Mouse (Mus musculus) kidney, adult 10 weeks (tissue): ENCODE results near the gene Irak3. TPM values are rescaled to one million over a fixed set of nuclear protein-coding genes. Genes with fewer than 3 reads are reported as not detected.

Experiments used
- polyA plus RNA-seq: library from polyadenylated mRNA; stranded (reverse); fragments of 350-450 nt; fragmentation: Illumina TruSeq; extraction: RNeasy Lipid Tissue Mini Kit (QIAGEN cat#74804); gene quantifications from one replicate; pipeline ENCODE4 v1.2.3, GENCODE M21; 2014; ENCODE audit warnings: low read depth, low replicate concordance

Gene Irak3
- polyA plus RNA-seq = 3.0 TPM

DNA sequence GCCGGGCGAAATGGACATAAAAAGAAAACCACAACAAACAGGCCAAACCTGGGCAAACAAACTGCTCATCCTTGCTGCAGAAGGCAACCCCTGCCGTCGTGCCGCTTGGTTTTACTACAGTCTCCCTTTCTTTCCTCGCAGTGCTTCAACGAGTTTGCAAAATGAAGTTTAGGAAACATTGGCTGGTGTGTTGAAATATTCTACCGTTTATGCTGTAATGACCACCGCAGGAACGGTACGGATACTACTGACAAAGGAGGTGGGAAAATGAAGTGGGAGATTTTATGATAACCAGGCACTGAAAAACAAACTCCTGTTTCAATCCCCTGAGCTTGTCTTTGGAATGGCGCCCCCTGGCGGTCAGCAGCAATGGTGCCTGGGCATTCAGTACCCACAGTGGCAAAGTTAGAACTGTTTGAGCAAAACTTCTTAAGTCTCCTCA lies at the start of gene Irak3:
Irak3 (minus strand) TSS at position 170 of the 442 bp plus-strand sequence.

DNA sequence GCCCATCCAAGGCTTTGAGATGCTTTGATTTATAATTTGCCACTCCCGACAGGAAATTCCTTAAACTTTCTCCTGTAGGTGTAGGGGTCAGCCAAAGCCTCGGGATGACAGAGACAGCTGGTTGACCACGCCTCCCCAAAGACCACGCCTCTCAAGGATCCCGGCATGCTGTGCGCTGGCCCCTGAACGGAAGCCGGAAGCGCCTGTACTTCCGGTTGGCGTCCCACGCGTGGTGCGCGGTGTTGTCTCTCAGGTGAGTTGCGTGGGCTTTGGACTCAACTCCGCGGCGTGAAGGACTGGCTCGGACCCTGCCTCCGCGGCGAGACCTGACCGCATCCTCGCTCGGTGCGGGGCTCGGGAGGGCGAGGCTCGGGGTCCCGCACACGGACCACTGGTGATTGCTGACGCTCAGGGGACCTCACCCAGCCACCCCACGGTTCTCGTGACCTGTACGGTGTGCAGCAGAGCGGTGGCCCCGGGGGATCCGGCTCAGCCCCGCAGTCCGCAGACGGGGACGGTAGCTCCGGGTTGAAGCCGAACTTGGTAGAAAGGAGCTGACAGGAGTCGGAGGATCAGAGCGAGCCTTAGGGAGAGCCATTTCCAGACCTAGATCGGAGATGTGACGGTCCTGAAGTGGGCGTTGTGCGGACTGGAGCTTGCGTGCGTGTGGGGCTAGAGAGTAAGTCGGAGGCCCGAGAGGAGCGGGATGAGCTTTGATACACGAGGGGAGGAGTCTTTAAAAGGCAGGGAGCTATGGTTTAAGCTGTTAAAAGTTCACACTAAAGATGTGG lies 25.1 kb upstream of the Irak3 start, which contains the start of gene Llph:
Llph (plus strand) TSS at position 200 of the 791 bp plus-strand sequence.

GRCm38 (mm10) chr10:120201131-120201921 lies 604 bp downstream of the Irak3 start, which contains the start of gene Tmbim4:
TSS of gene Tmbim4 (plus strand) at chr10:120201590.

GRCm38 (mm10) chr10:120112507-120113396 lies 89.2 kb downstream of the Irak3 start, which contains the start of gene Helb:
TSS of gene Helb (minus strand) at chr10:120112987.

Other genes with a start within 250 kb of the Irak3 start
- 8.9 TPM for gene Helb, start 89.1 kb downstream of the Irak3 start, polyA plus RNA-seq
- 561 TPM for gene Tmbim4, start 540 bp downstream of the Irak3 start, polyA plus RNA-seq
- gene Llph, start 24.9 kb upstream of the Irak3 start, polyA plus RNA-seq = 15.4 TPM